ENCODE assay signal across 17 mouse cellular contexts in the genomic region with DNA sequence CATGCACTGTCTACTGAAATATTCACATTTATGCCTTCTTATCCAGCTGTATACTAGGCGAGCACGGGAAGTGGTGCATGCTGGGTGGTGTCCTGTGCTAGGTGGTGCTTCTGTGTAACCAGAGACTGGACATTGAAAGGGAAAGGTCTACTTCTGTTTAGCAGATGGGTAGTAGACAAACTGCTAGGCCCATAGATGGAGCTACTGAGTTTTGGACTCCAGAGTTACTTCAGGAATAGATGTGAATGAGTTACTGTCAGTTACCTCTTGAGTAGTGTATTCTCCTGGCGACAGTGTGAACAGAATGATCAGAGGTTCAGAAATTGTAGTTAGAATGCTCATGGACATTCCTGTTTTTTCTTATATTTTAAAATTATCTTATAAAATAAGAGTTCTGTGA. TPM values are rescaled to one million over a fixed set of nuclear protein-coding genes. Genes with fewer than 3 reads are reported as not detected.
DNase-seq lines count a peak whose midpoint lies in the region; ATAC-seq and TF ChIP-seq lines count a peak whose summit lies in the region.
"Had no signal": no experiment of that assay in that cellular context is flagged by ENCODE, and none has a peak within 500 bp of the region (broad histone marks: within the 10 kb centered on the region; RNA-seq: fewer than 3 reads in every experiment).

No protein-coding gene starts in this region.

- H3K79me2 ChIP-seq in liver, adult 2 months (ENCODE audit: control insufficient read depth, insufficient read depth, low read length): no peaks in the 10 kb centered on the region; the same call in 1 of the 2 replicates

- no peaks in the 10 kb centered on the region for H3K27me3 ChIP-seq in liver, adult 2 months (ENCODE audit: control insufficient read depth, insufficient read depth, low read length)
- H3K27me3 ChIP-seq in liver, embryonic 12.5 days (replicated peaks): no peaks in the 10 kb centered on the region
- H3K27me3 ChIP-seq: forebrain, embryonic 15.5 days; liver, embryonic 15.5 days; midbrain, embryonic 15.5 days had no signal

- no peaks in the 10 kb centered on the region for H3K4me1 ChIP-seq in liver, adult 2 months (ENCODE audit: control insufficient read depth, insufficient read depth, low read length)
- peaks cover 20% of the 10 kb centered on the region for H3K4me1 ChIP-seq in liver, embryonic 12.5 days
- no peaks in the 10 kb centered on the region for H3K4me1 ChIP-seq in cortical plate, adult 2 months (ENCODE audit: control insufficient read depth, insufficient read depth, low read length)
- H3K4me1 ChIP-seq: forebrain, embryonic 15.5 days had no signal

- H3K4me3 ChIP-seq in gastrocnemius, adult 2 months: no peak overlapping the region
- no peak overlapping the region for H3K4me3 ChIP-seq in liver, adult 2 months (ENCODE audit: insufficient read depth, low read depth, low read length)
- H3K4me3 ChIP-seq in liver, embryonic 12.5 days: no peak overlapping the region
- no peak overlapping the region for H3K4me3 ChIP-seq in cortical plate, adult 2 months (ENCODE audit: insufficient read depth, low read length)
- H3K4me3 ChIP-seq: forebrain, embryonic 15.5 days; liver, embryonic 15.5 days; midbrain, embryonic 15.5 days had no signal

- H3K4me2 ChIP-seq in liver, embryonic 12.5 days: no peak overlapping the region
- H3K4me2 ChIP-seq: forebrain, embryonic 15.5 days; heart, embryonic 11.5 days; liver, embryonic 15.5 days; midbrain, embryonic 15.5 days had no signal

- intact Hi-C loops in gastrocnemius, adult 2 months (cut with DNase I): no loop called here
- intact Hi-C loops in gastrocnemius, postnatal 36 days (cut with DNase I): no loop called here

- H3K9me3 ChIP-seq in liver, embryonic 12.5 days (replicated peaks): no peaks in the 10 kb centered on the region
- H3K9me3 ChIP-seq: forebrain, embryonic 15.5 days; liver, embryonic 15.5 days; midbrain, embryonic 15.5 days had no signal

- ATAC-seq in liver, embryonic 12.5 days: no peak
- ATAC-seq: forebrain, embryonic 15.5 days; midbrain, embryonic 15.5 days had no signal

- peak; percentile 49 for TF ChIP-seq CTCF in gastrocnemius, adult 2 months (IDR thresholded peaks at IDR 0.05)
- TF ChIP-seq CTCF in liver, adult 2 months (IDR thresholded peaks at IDR 0.05; ENCODE audit: low read depth, low read length): no peak
- peak; percentile 10; the same call in 1 of the 2 replicates for TF ChIP-seq CTCF in cortical plate, adult 2 months (IDR thresholded peaks at IDR 0.05; ENCODE audit: extremely low read depth, insufficient read depth, low read length)

- no peak overlapping the region for H3K9ac ChIP-seq in liver, adult 2 months (ENCODE audit: low read depth, low read length)
- H3K9ac ChIP-seq in liver, embryonic 12.5 days: no peak overlapping the region
- H3K9ac ChIP-seq: forebrain, embryonic 15.5 days; liver, embryonic 15.5 days; midbrain, embryonic 15.5 days had no signal

- peaks cover 3% of the 10 kb centered on the region for H3K36me3 ChIP-seq in liver, adult 2 months (ENCODE audit: control insufficient read depth, insufficient read depth, low read length)
- peaks cover 18% of the 10 kb centered on the region for H3K36me3 ChIP-seq in liver, embryonic 12.5 days
- H3K36me3 ChIP-seq: midbrain, embryonic 15.5 days had no signal

- TF ChIP-seq POLR2A in liver, adult 2 months (IDR thresholded peaks at IDR 0.05; ENCODE audit: extremely low read depth, insufficient read depth, low read length): no peak
- no peak for TF ChIP-seq POLR2A in cortical plate, adult 2 months (IDR thresholded peaks at IDR 0.05; ENCODE audit: extremely low read depth, insufficient read depth, low read length)

- no peak for DNase-seq in gastrocnemius, adult 2 months
- no peak for DNase-seq in gastrocnemius, postnatal 36 days
- peak; percentile 24 for DNase-seq in liver, adult 2 months (ENCODE audit: extremely low read depth, low read depth, low spot score)
- peak; percentile 40 for DNase-seq in 416B (ENCODE audit: low read depth)
- no peak for DNase-seq in lung, postnatal 14 days
- no peak for DNase-seq in testis, postnatal 14 days (ENCODE audit: low spot score)
- DNase-seq: adrenal gland, postnatal 36 days; cerebellum, postnatal 14 days; gastrocnemius, postnatal 10 days; heart, postnatal 36 days had no signal

- H3K27ac ChIP-seq in gastrocnemius, adult 2 months: no peak overlapping the region
- H3K27ac ChIP-seq in liver, adult 2 months (replicated peaks; ENCODE audit: insufficient read depth, low read depth, low read length): no peak overlapping the region
- H3K27ac ChIP-seq in liver, embryonic 12.5 days: no peak overlapping the region
- no peak overlapping the region for H3K27ac ChIP-seq in cortical plate, adult 2 months (ENCODE audit: insufficient read depth, low read length)
- H3K27ac ChIP-seq: forebrain, embryonic 15.5 days; liver, embryonic 15.5 days; macrophage; midbrain, embryonic 15.5 days had no signal

- 94% methylated on average over 3 of the region's 3 CpGs for WGBS in liver, adult 2 months
- 73% methylated on average over 3 of the region's 3 CpGs for WGBS in liver, embryonic 12.5 days (ENCODE audit: insufficient replicate concordance)

RNA-seq across cellular contexts. Expression of a gene that starts 48.7 kb away (rescaled TPM):
- 10 to 100 TPM; 43.6 to 51.4 TPM for total RNA-seq in gastrocnemius, adult 2 months (2021)
- total RNA-seq in gastrocnemius, postnatal 36 days (2021): 10 to 100 TPM; 41.7 to 44.2 TPM
- 25.1 and 28.0 TPM in 2 replicates for total RNA-seq in liver, adult 2 months (2014; rRNA removed)
- polyA plus RNA-seq in liver, adult 2 months (2012; rRNA removed): 3.4 and 3.7 TPM in 2 replicates
- polyA plus RNA-seq in liver, embryonic 12.5 days (2016; fragmentation: Nextera tagmentation; extraction: Ambion mirVana): 17.0 and 17.6 TPM in 2 replicates
- 18.2 and 19.0 TPM in 2 replicates for polyA plus RNA-seq in cortical plate, adult 2 months (2012; rRNA removed)

Comparison
In these comparisons a context has a peak if more than half of its experiments do, and no peak if none do; other contexts are left out.
1. DNase-seq: peak in liver, adult 2 months (single experiment) and 416B (single experiment); none in gastrocnemius, adult 2 months (single experiment), gastrocnemius, postnatal 36 days (0 of 2), lung, postnatal 14 days (single experiment) and testis, postnatal 14 days (single experiment).